Mouse (Mus musculus) liver, embryonic 14.5 days (tissue): Measurements from ENCODE around the gene Rnf220.

Experiments used
- CTCF ChIP-seq: IDR thresholded peaks from 2 replicates; pipeline ENCODE4 v1.5.1; 2016; ENCODE audit warnings: antibody characterized with exemption, low read depth, control low read depth
- EP300 ChIP-seq: IDR thresholded peaks from 2 replicates; pipeline ENCODE4 v1.6.1; 2016; ENCODE audit warnings: antibody characterized with exemption, low read depth

- TF ChIP-seq CTCF (no peak), EP300 (no peak)
Observed at GRCm38 (mm10) chr4:117473291-117473984, 23.4 kb downstream of the Rnf220 start.
